Mouse (Mus musculus) erythroblast, embryonic 14.5 days (primary cell): ENCODE measurements around the gene Bmf.

Source experiments
- GATA1 ChIP-seq: IDR thresholded peaks from 2 replicates; pipeline ENCODE4 v1.6.1; 2012; ENCODE audit warnings: low read length, inconsistent platforms, mixed read lengths
- TAL1 ChIP-seq: IDR thresholded peaks from 3 replicates; pipeline ENCODE4 v1.6.1; 2012; ENCODE audit warnings: low read length, inconsistent platforms, mixed read lengths

DNA sequence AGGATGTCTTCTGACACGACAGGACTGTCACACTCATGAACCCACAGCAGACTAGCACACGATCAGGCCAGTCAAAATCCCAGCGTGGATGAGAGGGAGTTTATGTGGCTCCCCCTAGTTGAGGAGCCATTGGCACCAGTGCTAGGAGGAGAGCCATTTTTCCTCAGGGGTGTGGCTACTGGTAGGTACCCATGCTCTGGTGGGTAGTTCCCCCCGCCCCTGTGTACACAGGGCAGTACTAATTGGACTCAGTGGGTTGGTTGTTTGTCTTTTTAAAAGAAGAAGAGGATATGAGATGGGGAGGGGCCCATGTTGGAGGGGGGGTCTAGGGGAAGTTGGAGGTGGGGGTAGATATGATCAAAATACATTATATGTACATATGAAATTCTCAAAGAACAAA lies 12.5 kb upstream of the Bmf start:
- TF ChIP-seq GATA1 = no peak
- no peak for TF ChIP-seq TAL1
